Mouse (Mus musculus) Muller cell, postnatal 12 days (primary cell): ENCODE data around the gene Ntn3.
A peak's percentile ranks its signal among the peaks of the same experiment; 100 is the strongest.

Source experiments
- DNase-seq: peaks from one replicate; pipeline ENCODE4 v3.0.0-alpha.2; 2015; ENCODE audit errors: inconsistent ontology term

The Ntn3 gene

GRCm38 (mm10) chr17:24209043-24209915 lies at the start of gene Ntn3:
TSS of gene Ntn3 (minus strand) at chr17:24209531.
- DNase-seq = peak; percentile 56

- no peak for DNase-seq
Observed at GRCm38 (mm10) chr17:24258981-24259380, 49.6 kb upstream of the Ntn3 start.

DNA sequence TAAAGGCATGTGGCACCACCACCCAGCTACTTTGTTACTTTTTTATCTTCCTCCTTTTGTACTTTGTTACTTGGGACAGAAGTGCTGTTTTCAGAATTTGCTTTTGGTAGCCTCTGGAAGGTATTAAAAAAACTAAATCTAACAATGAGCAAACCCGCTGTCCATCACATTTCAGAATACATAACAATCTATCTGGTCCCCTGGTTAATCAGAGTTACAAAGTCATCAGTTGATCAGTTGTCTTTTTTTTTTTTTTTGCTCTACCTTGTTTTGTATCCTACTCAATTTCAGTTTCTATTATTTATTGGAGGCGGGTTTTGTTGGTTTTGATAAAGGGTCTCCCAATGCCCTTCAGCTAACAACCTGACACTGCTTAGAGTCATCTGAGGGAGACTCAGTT lies 43.0 kb upstream of the Ntn3 start:
- no peak for DNase-seq

GRCm38 (mm10) chr17:24251320-24252069 lies 42.2 kb upstream of the Ntn3 start, which contains the start of gene Ccnf:
TSS of gene Ccnf (minus strand) at chr17:24251484.
- DNase-seq = peak; percentile 99

- no peak for DNase-seq
Observed at GRCm38 (mm10) chr17:24250988-24251319, 41.6 kb upstream of the Ntn3 start.

GRCm38 (mm10) chr17:24248641-24249040 lies 39.3 kb upstream of the Ntn3 start:
- DNase-seq = no peak

GRCm38 (mm10) chr17:24244061-24244460 lies 34.7 kb upstream of the Ntn3 start:
- DNase-seq = peak; percentile 15

DNA sequence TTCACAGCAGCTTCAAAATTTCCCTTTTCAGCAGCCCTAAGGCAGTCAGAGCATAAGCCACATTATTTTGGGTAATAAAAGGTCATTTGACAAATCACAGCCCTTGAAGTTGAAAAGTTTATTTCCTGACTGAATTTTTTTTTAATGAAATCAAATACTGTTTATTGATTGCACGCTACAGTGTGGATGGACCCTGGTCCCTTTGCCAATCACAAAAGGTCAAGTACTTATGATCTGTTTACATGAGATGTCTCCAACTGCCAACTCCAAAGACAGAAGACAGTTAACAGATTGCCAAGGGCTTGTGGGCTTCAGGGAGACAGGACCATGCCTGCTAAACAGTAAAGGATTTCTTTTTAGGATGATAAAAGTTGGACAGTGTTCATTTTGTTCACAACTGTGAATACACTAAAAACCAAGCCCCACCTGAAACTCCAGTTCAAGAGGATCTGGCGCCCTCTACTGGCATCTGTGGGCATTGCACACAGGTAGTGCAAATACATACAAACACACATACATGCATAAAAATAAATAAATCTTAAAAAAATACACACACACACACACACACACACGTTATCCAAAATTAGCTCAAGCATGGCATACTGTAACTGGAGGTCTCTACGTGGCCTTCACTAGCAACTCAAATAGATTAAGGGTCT lies 34.1 kb upstream of the Ntn3 start:
- DNase-seq = no peak

DNA sequence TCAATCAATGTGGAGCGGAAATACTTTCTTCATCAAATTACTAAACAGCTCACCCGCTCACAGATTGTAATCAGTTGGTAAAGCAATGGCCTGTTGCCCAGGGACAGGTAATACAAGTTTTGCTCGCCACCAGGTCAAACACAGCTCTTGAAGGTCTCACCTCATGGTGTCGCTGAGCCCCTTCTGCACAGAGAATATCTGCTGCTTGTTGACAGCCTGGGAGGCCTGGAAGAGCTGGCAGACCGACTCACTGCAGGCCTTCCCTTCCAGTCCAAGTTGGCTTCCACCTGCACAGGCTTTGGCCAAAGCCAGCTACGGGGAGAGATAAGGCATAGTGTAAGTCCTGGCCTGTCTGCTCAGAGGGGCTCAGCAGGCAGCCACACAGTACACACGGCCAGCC lies 27.6 kb upstream of the Ntn3 start:
- no peak for DNase-seq

DNA sequence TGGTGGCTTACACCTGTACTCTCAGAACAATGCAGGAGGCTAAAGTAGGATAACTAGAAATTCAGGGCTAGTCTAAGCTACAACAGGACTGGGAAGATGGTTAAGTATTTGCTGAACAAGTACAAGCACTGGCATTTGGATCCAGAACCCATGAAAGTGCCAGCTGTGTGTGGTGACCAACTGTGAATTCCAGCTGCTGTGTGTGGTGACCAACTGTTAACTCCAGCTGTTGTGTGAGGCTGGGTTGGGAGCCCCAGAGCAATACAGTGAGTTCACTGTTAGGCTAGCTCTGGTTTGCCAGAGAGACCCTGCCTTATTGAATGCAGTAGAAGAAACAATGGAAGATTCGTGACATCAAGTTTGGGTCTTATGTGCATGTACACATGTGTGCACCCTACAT lies 27.1 kb upstream of the Ntn3 start:
- no peak for DNase-seq

DNA sequence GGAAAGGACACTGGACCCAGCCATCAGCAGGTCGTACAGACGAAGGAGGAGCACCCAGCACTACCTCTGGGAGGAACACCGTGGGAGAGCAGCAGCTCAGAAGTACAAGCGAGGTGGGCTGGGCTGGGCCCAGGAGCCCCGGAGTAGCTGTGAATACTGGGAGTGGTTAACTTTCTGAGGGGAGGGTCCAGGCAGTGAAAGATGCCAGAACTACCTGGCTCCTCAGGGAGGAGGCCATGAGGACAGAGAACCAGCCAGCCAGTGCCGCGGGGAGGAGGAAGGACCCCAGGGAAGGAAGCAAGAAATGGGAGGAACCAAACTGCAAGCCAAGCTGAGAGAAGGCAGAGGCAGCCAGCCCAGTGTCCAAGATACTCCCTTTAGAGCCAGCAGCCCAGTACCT lies 18.6 kb upstream of the Ntn3 start:
- DNase-seq = no peak

GRCm38 (mm10) chr17:24226721-24227120 lies 17.4 kb upstream of the Ntn3 start:
- DNase-seq = no peak

- no peak for DNase-seq
Observed at GRCm38 (mm10) chr17:24225851-24226250, 16.5 kb upstream of the Ntn3 start.

DNA sequence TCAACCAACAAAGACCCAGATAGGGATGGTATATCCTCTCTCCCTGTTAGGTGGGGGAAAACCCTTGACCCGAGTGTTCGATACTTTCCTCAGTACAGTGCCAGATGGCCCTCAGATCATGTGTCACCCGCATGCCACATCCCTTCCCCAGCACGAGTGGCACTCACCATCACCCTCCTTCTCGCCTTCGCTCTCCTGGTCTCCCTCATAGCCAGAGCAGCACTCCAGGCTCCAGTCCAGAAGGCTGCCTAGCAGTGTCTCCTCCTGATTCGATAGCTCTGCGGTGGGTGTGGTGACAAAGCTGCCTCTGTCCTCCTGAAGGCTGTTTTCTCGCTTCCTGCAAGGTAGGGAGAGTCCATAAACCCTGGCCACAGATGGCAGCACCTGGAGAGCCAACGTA lies 15.4 kb upstream of the Ntn3 start:
- no peak for DNase-seq

DNA sequence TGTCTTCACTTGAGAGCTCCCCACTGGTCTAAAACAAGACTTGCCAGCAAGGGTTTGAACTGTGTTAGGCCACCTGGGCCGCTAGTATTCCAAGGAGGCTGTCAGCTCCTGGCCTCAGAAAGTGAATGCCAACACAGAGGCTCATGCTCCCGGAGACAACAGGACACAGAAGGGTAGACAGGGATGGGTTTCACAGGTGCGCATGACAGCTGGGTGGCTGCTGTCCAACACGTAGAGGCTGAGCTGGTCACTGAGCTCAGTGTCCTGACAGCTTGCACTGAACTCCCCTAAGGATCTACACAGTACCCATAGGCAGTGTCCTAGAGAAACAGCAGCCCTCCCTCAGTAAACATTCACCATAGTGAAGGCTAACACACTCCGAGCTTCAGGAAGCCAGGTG lies 14.2 kb upstream of the Ntn3 start:
- DNase-seq = no peak

GRCm38 (mm10) chr17:24222653-24223052 lies 13.3 kb upstream of the Ntn3 start:
- DNase-seq = no peak

- DNase-seq = peak; percentile 98
Observed at GRCm38 (mm10) chr17:24220435-24221411, 11.4 kb upstream of the Ntn3 start, which contains the start of gene Tedc2. TSS of gene Tedc2 (minus strand) at chr17:24220851.

- peak; percentile 54 for DNase-seq
Observed at GRCm38 (mm10) chr17:24216836-24217235, 7.5 kb upstream of the Ntn3 start.

DNA sequence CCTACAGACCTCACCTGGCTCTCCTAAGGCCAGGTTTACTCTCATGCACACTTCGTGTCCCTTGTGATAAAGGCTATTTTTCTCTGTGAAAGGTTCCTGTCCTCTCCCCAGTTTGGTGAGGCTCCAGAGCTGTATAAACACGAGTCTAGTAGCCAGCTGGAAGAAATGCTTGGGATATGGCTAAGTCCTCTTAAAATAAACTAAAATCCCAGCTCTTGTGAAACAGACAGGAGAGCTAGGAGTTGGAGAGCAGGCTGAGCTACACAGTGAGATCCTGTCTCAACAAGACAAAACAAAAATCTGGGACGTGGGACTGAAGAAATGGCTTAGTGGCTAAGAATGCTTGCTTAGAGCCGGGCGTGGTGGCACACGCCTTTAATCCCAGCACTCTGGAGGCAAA lies 3.9 kb upstream of the Ntn3 start:
- no peak for DNase-seq

DNA sequence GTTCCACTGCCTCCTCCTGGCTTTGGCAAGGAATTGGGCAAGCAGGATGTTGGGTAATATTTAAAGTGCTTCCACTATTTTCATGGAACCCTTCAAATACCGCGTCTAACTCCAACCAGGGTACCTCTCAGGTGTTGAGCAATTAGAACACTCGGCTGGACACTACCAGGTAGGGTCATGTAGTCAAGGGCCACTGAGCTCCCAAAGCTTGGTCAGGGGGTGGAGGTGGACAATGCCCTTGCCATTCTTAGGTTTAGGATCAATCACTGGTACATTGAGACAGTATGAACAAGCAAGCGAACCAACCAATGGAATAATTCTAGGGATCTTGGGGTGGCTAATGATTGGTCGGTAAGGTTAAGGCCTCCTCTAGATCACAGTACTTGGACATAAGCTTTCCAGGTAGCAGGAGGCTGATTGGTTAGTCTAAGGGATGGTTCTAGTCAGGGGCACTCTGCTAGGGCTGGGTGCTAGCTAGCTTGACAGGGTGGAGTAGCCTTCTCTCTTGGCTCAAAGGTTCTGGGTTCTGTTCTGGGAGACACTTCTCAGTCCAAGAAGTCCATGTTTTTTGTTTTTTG lies 3.2 kb upstream of the Ntn3 start:
- no peak for DNase-seq
